ENCODE assay signal across 21 mouse cellular contexts in the genomic region with DNA sequence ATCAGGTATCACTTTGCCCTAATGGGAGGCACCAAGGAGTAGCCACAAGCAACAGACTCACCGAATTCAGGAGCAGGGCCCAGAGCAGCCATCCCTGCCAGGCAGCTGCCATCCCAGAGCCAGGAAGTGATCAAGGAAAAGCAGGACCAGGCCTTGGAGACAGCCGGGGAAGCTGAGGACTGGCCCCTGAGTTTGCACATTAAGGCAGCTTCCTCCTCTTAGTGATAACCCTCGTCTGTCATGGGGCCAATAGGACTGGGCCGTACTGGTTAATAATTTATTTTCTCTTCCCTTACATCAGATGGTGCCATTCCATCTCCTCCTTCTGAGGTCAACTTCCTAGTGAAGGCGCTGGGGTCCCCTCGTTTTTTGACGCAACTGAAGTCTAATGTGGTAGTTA. TPM values are rescaled to one million over a fixed set of nuclear protein-coding genes. Genes with fewer than 3 reads are reported as not detected.
"Had no signal": no experiment of that assay in that cellular context is flagged by ENCODE, and none has a peak within 500 bp of the region (broad histone marks: within the 10 kb centered on the region; RNA-seq: fewer than 3 reads in every experiment).

TSS of gene Npc1l1 (minus strand) at position 132 of the 400 bp plus-strand sequence.

- H3K9me3 ChIP-seq: neural tube, embryonic 12.5 days had no signal

- H3K4me3 ChIP-seq: left cerebral cortex, adult 2 months; liver, embryonic 13.5 days; neural tube, embryonic 12.5 days; neural tube, embryonic 15.5 days; stomach, embryonic 15.5 days had no signal

- H3K4me2 ChIP-seq: liver, embryonic 13.5 days; midbrain, embryonic 11.5 days; neural tube, embryonic 12.5 days; neural tube, embryonic 15.5 days; stomach, embryonic 15.5 days had no signal

- H3K9ac ChIP-seq: liver, embryonic 13.5 days; neural tube, embryonic 12.5 days; neural tube, embryonic 15.5 days; stomach, embryonic 15.5 days had no signal

- H3K36me3 ChIP-seq: neural tube, embryonic 12.5 days; neural tube, embryonic 15.5 days; stomach, embryonic 15.5 days had no signal

- H3K4me1 ChIP-seq: liver, embryonic 13.5 days; neural tube, embryonic 12.5 days; neural tube, embryonic 15.5 days; stomach, embryonic 15.5 days had no signal

- H3K27ac ChIP-seq: kidney, postnatal 0 days; left cerebral cortex, adult 2 months; liver, embryonic 13.5 days; neural tube, embryonic 12.5 days; neural tube, embryonic 15.5 days; stomach, embryonic 15.5 days had no signal

- H3K27me3 ChIP-seq: liver, embryonic 13.5 days; neural tube, embryonic 12.5 days; neural tube, embryonic 15.5 days; stomach, embryonic 15.5 days had no signal

- DNase-seq: kidney, adult 18-20 months; kidney, postnatal 25 days; layer of hippocampus, postnatal 36 days; liver, embryonic 13.5 days; lung, adult 2 months; lung, postnatal 14 days; lung, postnatal 4 days; midbrain, embryonic 14.5 days; right cerebral cortex, adult 18-20 months; right cerebral cortex, postnatal 14 days; right cerebral cortex, postnatal 4 days; spleen, adult 18-20 months; thymus, postnatal 36 days had no signal

RNA-seq across cellular contexts. Expression of gene Npc1l1, which starts in this region (rescaled TPM):
- polyA plus RNA-seq: limb, embryonic 11.5 days; lung, embryonic 16.5 days; midbrain, embryonic 11.5 days; midbrain, embryonic 14.5 days; neural tube, embryonic 12.5 days had no signal
